Mouse (Mus musculus): Measurements from ENCODE around the gene Bpnt1. TPM values are rescaled to one million over a fixed set of nuclear protein-coding genes. Genes with fewer than 3 reads are reported as not detected.
"Not testable (repeated sequence)": the region's sequence is repeated elsewhere in the genome, so short reads cannot be mapped to it uniquely, and the experiment has no call there.

Gene Bpnt1
- 10 to 100 TPM; 12.1 to 16.8 TPM for total RNA-seq (2021)
- long read RNA-seq, experiment 1, transcript Bpnt1-205 (10 exons, 1,226 nt), result major isoform, 6 of 10 reads
- long read RNA-seq, experiment 1, partial matches to known transcripts, result 0 of 10 reads
- long read RNA-seq, experiment 1, other reads (novel, unspliced or antisense), result 3 of 10 reads
- long read RNA-seq, experiment 2, transcript Bpnt1-201 (9 exons, 2,200 nt), result minor isoform, 5 of 14 reads
- long read RNA-seq, experiment 2, transcript Bpnt1-205 (10 exons, 1,226 nt), result major isoform, 6 of 14 reads
- long read RNA-seq, experiment 2, partial matches to known transcripts, result 1 of 14 reads
- long read RNA-seq, experiment 2, other reads (novel, unspliced or antisense), result 2 of 14 reads

GRCm38 (mm10) chr1:185331983-185332430, at the start of gene Bpnt1:
Gene Bpnt1, plus strand, starts transcription at chr1:185332149.
- intact Hi-C loops (cut with DNase I; ENCODE audit: low total_unique reads), result no loop called here
- DNase-seq, result peak; percentile 88

DNA sequence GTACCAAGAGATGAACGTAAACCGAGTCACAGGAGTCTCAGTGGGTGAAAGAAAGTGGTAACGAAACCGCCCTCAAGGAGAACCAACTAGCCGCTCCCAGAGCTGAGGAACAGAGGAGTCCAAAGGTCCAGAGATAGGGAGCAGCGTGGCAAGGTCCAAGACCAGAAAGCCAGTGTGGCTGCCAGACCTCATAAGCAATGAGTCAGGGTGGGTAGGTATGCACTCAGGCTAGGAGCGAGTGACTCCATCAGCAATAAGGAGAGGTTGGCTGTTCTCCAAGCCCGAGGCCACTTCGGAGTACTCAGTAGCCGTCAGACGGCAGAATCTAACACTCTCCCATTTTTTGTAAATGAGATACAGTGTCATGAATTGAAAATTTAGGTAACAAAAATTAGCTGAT, 49.1 kb upstream of the Bpnt1 start:
- DNase-seq, result no peak
- intact Hi-C loops (cut with DNase I; ENCODE audit: low total_unique reads), result no loop called here

GRCm38 (mm10) chr1:185283247-185283646, 48.7 kb upstream of the Bpnt1 start:
- DNase-seq, result no peak
- intact Hi-C loops (cut with DNase I; ENCODE audit: low total_unique reads), result no loop called here

DNA sequence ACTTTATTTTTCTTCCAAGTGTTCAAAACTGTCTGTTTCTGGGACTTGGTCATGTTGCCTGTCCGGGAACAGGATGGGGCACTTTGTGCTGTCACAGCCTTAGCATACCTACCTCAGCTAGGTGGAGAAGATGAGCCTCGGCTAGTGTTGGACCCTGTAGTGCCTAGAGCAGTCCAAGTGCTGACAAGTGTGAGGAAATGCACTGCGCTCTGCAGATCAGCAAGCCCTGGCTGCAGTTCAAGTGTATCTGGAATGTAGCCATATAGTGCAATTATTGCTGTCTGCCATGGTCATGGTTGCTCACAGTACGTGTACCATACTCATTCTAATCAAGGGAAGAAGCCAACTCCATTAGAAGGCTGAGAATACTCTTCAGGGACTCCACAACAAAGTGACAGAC, 47.2 kb upstream of the Bpnt1 start:
- DNase-seq, result peak; percentile 41

GRCm38 (mm10) chr1:185285171-185285570, 46.8 kb upstream of the Bpnt1 start:
- intact Hi-C loops (cut with DNase I; ENCODE audit: low total_unique reads), result no loop called here
- DNase-seq, result peak; percentile 44

More for the DNA sequence above, 47.2 kb upstream of the Bpnt1 start:
- intact Hi-C loops (cut with DNase I; ENCODE audit: low total_unique reads), result no loop called here

DNA sequence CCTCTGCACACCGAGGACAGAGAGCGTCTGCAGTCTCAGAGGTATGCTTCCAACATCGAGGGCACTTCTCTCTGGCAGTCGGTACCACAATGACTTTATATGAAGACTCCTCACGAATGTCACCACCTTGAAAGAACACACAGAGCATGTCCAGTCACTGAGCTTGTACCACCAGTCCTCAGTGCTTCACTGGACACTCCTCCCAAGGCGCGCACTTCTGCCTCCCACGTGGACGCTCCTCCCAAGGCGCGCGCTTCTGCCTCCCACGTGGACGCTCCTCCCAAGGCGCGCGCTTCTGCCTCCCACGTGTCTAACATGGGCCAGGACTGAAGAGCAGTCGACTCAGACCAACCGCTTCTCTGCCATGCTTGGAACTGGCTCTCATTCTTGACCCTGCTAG, 44.9 kb upstream of the Bpnt1 start:
- no peak for DNase-seq
- intact Hi-C loops (cut with DNase I; ENCODE audit: low total_unique reads), result loop anchor here (2.0 kb wide), 1 partner anchor 22 kb away; no protein-coding TSS in a partner anchor

DNA sequence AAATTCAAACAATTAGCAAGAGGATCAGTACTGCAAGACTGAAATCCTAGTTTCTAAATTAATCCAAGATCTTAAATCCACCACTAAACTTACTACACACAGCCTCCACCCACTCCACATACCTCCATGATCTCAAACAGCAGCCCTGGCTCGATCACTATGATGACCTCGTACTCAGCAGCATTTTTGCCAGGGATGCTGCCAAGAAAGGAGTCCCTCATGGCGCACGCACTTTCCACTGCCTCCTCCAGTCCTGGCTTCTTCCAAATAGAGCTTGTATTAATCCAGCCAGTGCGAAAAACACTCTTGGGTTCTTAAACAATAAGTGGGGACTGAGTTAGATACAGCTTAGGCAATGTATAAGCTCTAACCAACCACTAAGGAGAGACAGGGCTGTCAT, 42.7 kb upstream of the Bpnt1 start:
- intact Hi-C loops (cut with DNase I; ENCODE audit: low total_unique reads), result no loop called here
- DNase-seq, result peak; percentile 65

DNA sequence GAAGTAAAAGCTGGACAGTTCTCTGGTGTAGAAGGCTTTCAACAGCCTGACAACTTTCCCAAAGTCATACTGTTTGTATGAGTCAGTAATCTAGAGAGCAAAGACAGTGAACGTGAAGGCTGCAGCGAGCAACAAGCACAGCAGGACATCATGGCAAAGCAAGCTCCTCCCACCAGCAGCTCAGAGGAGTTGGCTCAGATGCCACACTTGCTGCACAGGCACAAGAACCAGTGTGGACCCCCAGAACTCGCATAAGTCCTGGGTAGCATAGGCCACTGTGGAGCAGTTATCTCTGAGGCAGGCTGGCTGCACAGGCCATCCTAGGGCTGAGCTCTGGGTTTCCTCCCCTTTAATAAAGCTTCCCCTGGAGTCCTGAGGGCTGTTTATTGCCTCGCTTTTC, 40.6 kb upstream of the Bpnt1 start:
- intact Hi-C loops (cut with DNase I; ENCODE audit: low total_unique reads), result no loop called here
- no peak for DNase-seq

DNA sequence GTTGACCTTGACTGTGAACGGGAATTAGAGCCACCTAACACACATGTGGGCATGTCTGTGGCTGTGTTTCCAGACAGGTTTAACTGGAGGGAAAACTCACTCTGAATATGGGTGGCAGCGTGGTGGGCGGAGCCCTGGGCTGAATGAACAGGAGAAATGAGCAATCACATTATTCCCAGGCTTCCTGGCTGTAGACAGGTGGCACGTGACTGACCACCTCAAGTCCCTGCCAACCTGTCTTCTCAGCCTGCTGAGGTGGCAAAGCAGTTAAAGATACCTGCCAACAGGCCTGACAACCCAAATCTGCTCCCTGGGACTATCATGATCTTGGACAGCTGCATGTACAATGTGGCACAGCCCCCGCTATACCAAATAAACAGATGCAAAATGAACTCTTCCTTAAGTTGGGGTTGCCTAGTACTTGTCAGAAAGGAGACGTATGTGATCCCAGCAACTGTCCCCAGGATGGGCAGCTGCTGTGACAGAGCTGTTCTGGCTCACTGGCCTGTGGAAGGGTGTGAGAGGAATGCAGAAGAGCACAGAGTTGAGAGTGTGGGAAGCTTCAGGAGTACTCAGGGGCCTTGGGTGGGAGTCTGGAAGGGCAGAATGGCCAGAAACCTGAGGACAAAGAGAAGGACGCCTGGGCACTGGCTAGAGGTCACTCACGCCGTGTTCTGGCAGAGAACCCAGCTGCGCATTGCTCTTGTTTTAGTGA, 39.1 kb upstream of the Bpnt1 start:
- no peak for DNase-seq
- intact Hi-C loops (cut with DNase I; ENCODE audit: low total_unique reads), result no loop called here

GRCm38 (mm10) chr1:185296850-185297249, 35.1 kb upstream of the Bpnt1 start:
- intact Hi-C loops (cut with DNase I; ENCODE audit: low total_unique reads), result no loop called here
- DNase-seq, result no peak

DNA sequence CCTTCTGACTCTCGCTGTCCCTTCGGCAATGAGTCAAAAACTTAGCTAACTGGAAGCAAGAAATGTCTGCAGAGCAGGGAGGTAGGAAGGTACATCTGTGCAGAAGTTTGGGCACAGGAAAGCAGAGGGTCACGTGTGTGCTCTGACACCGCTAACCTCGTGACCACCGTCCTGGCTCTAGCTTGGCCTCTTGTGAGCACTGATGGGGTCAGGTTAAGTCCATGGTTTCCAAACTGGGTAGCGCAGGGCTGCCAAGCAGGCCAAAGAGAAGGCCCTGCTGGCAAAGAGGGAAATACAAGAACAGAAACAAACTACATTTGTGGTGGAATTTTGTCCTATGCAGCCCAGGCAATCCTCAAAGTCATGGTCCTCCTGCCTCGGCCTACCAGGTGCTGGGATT, 33.5 kb upstream of the Bpnt1 start:
- intact Hi-C loops (cut with DNase I; ENCODE audit: low total_unique reads), result no loop called here
- no peak for DNase-seq

DNA sequence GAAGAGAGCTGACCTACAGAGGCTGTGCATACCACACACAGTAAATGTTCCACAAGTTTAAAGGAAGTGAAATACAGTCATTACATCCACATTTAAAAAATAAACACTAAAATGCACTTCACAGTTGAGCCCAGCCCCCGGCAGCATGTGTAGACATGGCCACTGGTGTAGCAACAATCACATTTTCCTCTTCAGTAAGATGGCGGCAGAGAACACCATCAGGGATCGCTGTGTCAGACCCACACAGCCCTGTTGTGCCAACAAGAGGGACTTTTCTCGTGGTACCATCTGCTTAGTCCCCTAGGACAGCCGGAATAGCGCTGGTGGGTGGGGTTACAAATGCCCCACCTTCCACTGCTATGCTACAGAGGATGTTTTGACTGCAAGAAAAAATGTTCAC, 29.1 kb upstream of the Bpnt1 start:
- no peak for DNase-seq
- intact Hi-C loops (cut with DNase I; ENCODE audit: low total_unique reads), result no loop called here

- DNase-seq, result no peak
- intact Hi-C loops (cut with DNase I; ENCODE audit: low total_unique reads), result no loop called here
Measured at GRCm38 (mm10) chr1:185306836-185307235, 25.1 kb upstream of the Bpnt1 start.

- intact Hi-C loops (cut with DNase I; ENCODE audit: low total_unique reads), result loop anchor here (2.0 kb wide), 1 partner anchor 21 kb away; no protein-coding TSS in a partner anchor
- no peak for DNase-seq
Measured at GRCm38 (mm10) chr1:185307645-185308044, 24.3 kb upstream of the Bpnt1 start.

GRCm38 (mm10) chr1:185308334-185308733, 23.6 kb upstream of the Bpnt1 start:
- DNase-seq, result no peak
- intact Hi-C loops (cut with DNase I; ENCODE audit: low total_unique reads), result loop anchor here (2.0 kb wide), 1 partner anchor 22 kb away; no protein-coding TSS in a partner anchor

DNA sequence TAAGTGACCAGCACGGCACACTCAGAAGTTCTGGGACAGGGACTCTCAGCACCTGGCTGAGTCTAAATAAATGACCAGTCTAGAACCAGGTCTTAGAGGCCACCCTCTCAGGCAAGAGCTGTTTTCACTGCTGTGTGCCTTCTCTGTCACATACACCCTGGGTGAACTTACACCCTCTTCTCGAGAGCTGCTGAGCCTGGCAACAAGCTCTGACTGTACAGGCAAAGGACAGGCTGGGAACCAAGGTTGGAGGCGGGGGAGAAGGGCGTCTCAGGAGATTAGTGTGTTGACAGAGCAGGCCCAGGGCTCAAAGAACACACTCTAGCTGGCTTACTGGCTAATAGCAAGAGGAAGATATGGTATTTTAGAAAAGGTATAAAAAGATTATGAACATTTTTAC, 23.0 kb upstream of the Bpnt1 start:
- intact Hi-C loops (cut with DNase I; ENCODE audit: low total_unique reads), result loop anchor here (2.0 kb wide), 1 partner anchor 22 kb away; no protein-coding TSS in a partner anchor
- DNase-seq, result peak; percentile 33

DNA sequence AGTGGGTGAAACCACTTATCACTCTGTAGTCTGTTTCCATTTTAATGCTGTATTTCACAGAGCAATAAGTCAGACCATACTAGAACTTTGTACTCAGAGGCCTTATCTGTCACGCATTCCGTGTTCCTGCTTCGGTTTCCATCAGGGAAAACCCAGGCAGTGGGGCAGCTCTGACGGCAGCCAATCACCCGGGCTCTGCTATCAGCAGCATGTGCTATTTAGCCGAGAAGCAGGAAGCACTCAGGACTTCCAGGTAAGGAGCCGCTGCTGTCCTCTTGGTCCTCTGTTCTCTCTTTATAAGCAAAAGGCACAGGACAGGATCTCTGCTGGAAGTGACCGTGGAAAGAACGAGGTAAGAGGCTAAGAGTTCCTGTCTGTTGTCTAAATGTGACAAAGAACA, 20.0 kb upstream of the Bpnt1 start:
- intact Hi-C loops (cut with DNase I; ENCODE audit: low total_unique reads), result no loop called here
- DNase-seq, result no peak

- intact Hi-C loops (cut with DNase I; ENCODE audit: low total_unique reads), result no loop called here
- DNase-seq, result no peak
Measured at GRCm38 (mm10) chr1:185314546-185314945, 17.4 kb upstream of the Bpnt1 start.

DNA sequence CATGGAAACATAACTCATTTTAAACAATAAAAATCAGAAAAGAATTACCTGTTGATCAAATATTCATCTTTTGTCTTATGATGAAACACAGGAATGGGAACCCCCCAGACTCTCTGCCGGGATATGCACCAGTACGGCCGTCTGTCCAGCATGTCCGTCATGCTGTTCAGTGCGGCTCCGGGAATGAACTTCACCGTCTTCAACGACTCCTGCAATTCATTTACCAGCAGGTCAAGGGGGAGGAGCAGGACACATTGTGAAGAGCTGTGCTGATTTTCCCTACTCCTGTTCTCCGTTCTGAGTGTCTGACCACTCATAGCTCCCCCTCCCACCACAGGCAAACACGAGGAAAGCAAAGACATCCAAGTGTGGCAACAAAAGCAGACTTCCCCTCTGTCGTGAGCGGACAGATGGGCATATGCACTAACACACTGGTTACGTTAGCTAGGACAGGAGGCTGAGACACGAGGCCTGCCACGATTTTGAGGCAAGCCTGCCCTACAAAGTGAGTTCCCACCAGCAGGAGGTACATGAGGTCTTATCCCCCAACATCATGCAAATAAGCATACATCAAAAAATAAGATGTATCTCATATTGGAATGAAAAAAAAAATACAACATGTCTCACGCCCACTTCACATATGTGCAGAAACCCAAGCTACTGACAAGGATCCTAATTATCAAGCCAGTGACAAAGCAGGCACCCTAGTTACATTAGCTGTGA, 15.9 kb upstream of the Bpnt1 start:
- intact Hi-C loops (cut with DNase I; ENCODE audit: low total_unique reads), result no loop called here
- no peak for DNase-seq

- intact Hi-C loops (cut with DNase I; ENCODE audit: low total_unique reads), result not testable (repeated sequence)
Measured at GRCm38 (mm10) chr1:185327754-185328345, 4.1 kb upstream of the Bpnt1 start.

More at GRCm38 (mm10) chr1:185327754-185328345, 4.1 kb upstream of the Bpnt1 start:
- not testable (repeated sequence) for DNase-seq
